Mouse (Mus musculus) heart, embryonic 16.5 days (tissue): ENCODE measurements around the gene C1qtnf9. TPM values are rescaled to one million over a fixed set of nuclear protein-coding genes. Genes with fewer than 3 reads are reported as not detected.

Experiments used
- ATAC-seq: fragments of 200-750 bp; cut with Nextera tagmentation; replicated peaks from 2 replicates; pipeline ENCODE4 v1.8.0; 2017; ENCODE audit warnings: moderate number of reproducible peaks; ENCODE audit not compliant: insufficient read depth, low FRiP score; ENCODE audit errors: extremely low read depth
- H3K27ac ChIP-seq: fragments of 300-500 bp; sonication (generic); 2 replicates; pipeline ENCODE4 v1.5.1; 2014; ENCODE audit warnings: mild to moderate bottlenecking, low read length, control low read depth, moderate library complexity
- H3K27me3 ChIP-seq: fragments of 300-500 bp; sonication (generic); 2 replicates; pipeline ENCODE4 v1.6.1; 2014; ENCODE audit warnings: low read length, mixed read lengths; ENCODE audit not compliant: control insufficient read depth, insufficient read depth
- H3K36me3 ChIP-seq: fragments of 300-500 bp; sonication (generic); 2 replicates; pipeline ENCODE4 v1.6.1; 2014; ENCODE audit not compliant: control insufficient read depth, insufficient read depth
- H3K4me1 ChIP-seq: fragments of 300-500 bp; sonication (generic); 2 replicates; pipeline ENCODE4 v1.6.1; 2014; ENCODE audit warnings: low read length, mixed read lengths; ENCODE audit not compliant: control insufficient read depth, insufficient read depth
- H3K4me2 ChIP-seq: fragments of 300-500 bp; sonication (generic); 2 replicates; pipeline ENCODE4 v1.6.1; 2014; ENCODE audit warnings: low read depth, mild to moderate bottlenecking, control low read depth, low read length
- H3K4me3 ChIP-seq: fragments of 300-500 bp; sonication (generic); 2 replicates; pipeline ENCODE4 v1.5.1; 2014; ENCODE audit warnings: mild to moderate bottlenecking, control low read depth, low read length
- H3K9ac ChIP-seq: fragments of 300-500 bp; sonication (generic); 2 replicates; pipeline ENCODE4 v1.6.1; 2014; ENCODE audit warnings: low read length, control low read depth
- H3K9me3 ChIP-seq: fragments of 300-500 bp; sonication (generic); replicated peaks from 2 replicates; pipeline ENCODE4 v1.6.1; 2016; ENCODE audit warnings: low read length; ENCODE audit not compliant: control insufficient read depth
- WGBS: fragments of 180-500 bp; shearing (Covaris S2); extraction: QIAGEN DNeasy Blood & Tissue Kit; methylation state at CpG from one replicate; pipeline ENCODE4 v1.1.7; 2014; 5-methylcytosine and 5-hydroxymethylcytosine counted together
- polyA plus RNA-seq: library from polyadenylated mRNA; unstranded; fragments of >200 nt; fragmentation: Nextera tagmentation; extraction: Ambion mirVana; gene quantifications from 2 replicates; pipeline ENCODE4 v1.2.1, GENCODE M21; 2015

C1qtnf9 gene
- polyA plus RNA-seq, 1 experiment from 2014 or later, result 4.0 TPM

DNA sequence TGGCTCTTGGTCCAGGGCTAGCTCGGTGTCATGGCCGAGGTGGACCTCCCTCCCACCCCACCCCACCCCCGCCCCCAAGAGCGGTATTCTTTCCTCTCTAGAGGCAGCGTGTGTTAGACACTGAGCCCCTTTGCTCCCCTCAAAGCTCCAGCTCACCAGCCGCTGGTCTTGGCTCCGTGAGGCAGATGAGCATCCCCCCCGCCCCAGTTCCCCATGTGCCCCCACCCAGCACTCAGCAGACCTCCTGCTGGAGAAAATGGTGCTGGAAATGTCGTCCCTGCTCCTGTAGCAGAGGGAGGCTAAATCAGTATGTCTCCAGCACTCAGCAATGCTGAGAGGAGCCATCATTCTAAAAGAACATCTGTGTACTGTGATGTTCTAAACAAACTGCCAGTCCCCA, 24.3 kb upstream of the C1qtnf9 start:
- Histone ChIP-seq H3K4me1 (peaks cover 62% of the 10 kb centered on the region), H3K9me3 (no peaks in the 10 kb centered on the region), H3K27ac (no peak overlapping the region), H3K27me3 (no peaks in the 10 kb centered on the region), H3K36me3 (peaks cover 16% of the 10 kb centered on the region), H3K4me2 (no peak overlapping the region), H3K4me3 (no peak overlapping the region), H3K9ac (no peak overlapping the region)
- 70% methylated on average over 9 of the region's 9 CpGs for WGBS
- ATAC-seq, result no peak

DNA sequence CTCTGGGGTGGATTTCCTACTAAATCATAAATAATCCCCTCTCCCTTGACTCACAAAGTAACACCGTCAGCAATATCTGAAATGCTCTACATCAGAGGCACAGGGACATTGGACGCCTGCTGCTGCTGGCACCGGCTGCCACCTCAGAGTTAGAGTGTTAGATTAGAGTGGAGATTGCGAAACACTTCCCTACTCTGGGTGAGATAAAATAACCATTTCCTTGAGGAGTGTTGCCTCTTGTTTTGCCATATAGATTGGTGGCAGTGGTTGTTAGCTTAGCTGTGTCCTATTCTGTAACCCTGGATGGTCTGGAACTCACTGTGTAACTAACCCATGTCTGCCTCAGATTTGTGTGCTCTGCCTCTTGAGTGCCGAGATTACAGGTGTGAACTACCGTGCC, 22.7 kb upstream of the C1qtnf9 start:
- H3K4me2 ChIP-seq, result no peak overlapping the region
- no peaks in the 10 kb centered on the region for H3K27me3 ChIP-seq
- H3K27ac ChIP-seq, result no peak overlapping the region
- H3K4me3 ChIP-seq, result no peak overlapping the region
- no peak overlapping the region for H3K9ac ChIP-seq
- WGBS, result 51% methylated on average over 6 of the region's 6 CpGs
- H3K9me3 ChIP-seq, result no peaks in the 10 kb centered on the region
- peaks cover 57% of the 10 kb centered on the region for H3K4me1 ChIP-seq
- H3K36me3 ChIP-seq, result peaks cover 21% of the 10 kb centered on the region
- no peak for ATAC-seq

DNA sequence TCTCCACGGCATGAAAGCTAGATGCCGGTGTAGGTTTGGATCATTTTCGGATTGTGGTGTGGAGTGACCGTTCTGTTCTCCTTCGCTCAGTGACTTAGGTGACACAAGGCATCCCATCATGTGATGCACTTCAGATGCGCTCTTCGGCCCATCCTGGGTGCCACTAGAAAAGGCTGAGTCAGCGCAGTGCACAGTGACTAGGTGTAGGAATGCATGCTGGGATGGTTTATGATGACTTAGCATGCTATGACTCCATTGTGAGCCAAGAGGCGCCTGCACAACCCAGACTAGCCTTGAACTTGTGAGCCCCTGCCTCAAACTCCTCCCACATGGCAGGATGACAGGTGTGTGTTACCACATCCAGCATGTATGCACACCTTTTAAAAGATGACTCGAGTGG, 21.8 kb upstream of the C1qtnf9 start:
- Histone ChIP-seq H3K9me3 (no peaks in the 10 kb centered on the region), H3K36me3 (peaks cover 27% of the 10 kb centered on the region), H3K4me3 (no peak overlapping the region), H3K9ac (no peak overlapping the region), H3K27ac (no peak overlapping the region), H3K4me2 (no peak overlapping the region), H3K27me3 (no peaks in the 10 kb centered on the region), H3K4me1 (peaks cover 51% of the 10 kb centered on the region)
- ATAC-seq, result no peak
- WGBS, result 93% methylated on average over 10 of the region's 10 CpGs

DNA sequence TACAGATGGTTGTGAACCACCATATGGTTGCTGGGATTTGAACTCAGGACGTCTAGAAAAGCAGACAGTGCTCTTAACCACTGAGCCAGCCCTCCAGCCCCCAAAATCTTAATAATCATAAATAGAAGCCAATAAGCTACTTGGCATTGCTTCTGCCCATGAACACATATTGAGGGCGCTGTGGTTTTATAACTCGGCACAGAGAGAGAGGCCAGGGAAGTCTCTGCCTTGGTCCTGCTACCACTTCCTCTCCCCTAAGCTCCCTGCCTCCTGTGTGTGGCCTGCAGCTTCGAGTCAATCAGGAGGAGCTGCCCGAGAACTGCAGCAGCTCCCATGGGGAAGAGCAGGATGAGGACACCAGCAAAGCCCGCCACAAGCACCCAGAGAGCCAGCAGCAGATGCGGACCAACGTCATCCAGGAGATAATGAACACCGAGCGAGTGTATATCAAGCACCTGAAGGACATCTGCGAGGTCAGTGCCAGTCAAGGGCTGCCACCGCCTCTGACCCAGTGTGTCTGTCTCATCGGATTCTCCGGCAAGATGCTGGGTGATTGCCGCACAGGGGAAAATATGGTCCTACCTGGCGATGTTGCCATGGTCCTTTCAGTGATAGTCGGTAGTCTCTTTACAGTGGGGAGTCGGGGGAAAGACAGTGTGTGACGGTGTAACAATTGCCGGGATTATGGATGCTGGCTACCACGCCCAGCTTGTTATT, 20.6 kb upstream of the C1qtnf9 start:
- H3K4me1 ChIP-seq, result peaks cover 40% of the 10 kb centered on the region
- no peak overlapping the region for H3K4me3 ChIP-seq
- H3K4me2 ChIP-seq, result no peak overlapping the region
- H3K9ac ChIP-seq, result no peak overlapping the region
- no peak overlapping the region for H3K27ac ChIP-seq
- H3K27me3 ChIP-seq, result no peaks in the 10 kb centered on the region
- H3K9me3 ChIP-seq, result no peaks in the 10 kb centered on the region
- ATAC-seq, result no peak
- H3K36me3 ChIP-seq, result peaks cover 33% of the 10 kb centered on the region
- WGBS, result 82% methylated on average over 21 of the region's 21 CpGs

DNA sequence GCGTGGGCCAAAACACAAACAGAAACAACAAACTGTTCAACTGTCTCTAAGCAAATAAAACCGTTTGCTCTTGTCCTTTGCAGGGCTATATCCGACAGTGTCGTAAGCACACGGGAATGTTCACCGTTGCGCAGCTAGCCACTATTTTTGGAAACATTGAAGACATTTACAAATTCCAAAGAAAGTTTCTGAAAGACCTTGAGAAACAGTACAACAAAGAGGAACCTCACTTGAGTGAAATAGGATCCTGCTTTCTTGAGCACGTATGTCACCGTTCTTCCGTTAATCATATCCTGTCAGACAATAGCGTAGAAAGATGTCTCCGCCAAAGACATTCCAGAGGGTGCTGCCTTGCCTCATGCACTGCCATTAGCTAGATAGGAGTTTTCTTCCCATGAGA, 18.1 kb upstream of the C1qtnf9 start:
- Histone ChIP-seq H3K4me2 (0 out of 2 replicates have a peak overlapping the region, but pooled peaks have one; percentile 3), H3K27ac (peak overlapping the region; percentile 60), H3K27me3 (no peaks in the 10 kb centered on the region), H3K36me3 (peaks cover 51% of the 10 kb centered on the region), H3K9me3 (no peaks in the 10 kb centered on the region), H3K4me3 (no peak overlapping the region), H3K4me1 (peaks cover 17% of the 10 kb centered on the region), H3K9ac (no peak overlapping the region; the same call in 1 of the 2 replicates)
- ATAC-seq, result peak; percentile 52
- 35% methylated on average over 12 of the region's 12 CpGs for WGBS

DNA sequence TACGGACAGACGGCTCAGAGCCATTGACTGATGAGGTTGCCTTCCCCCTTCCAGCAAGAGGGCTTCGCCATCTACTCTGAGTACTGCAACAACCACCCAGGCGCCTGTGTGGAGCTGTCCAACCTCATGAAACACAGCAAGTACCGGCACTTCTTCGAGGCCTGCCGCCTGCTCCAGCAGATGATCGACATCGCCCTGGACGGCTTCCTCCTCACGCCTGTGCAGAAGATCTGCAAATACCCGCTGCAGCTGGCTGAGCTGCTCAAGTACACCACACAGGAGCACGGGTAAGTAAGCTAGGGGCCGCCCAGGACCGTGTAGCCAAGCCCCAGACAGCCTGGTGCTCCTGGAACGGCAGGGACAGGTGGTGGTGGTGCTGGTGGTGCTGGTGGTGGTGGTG, 16.4 kb upstream of the C1qtnf9 start:
- H3K9ac ChIP-seq, result no peak overlapping the region
- H3K4me1 ChIP-seq, result peaks cover 12% of the 10 kb centered on the region
- no peaks in the 10 kb centered on the region for H3K9me3 ChIP-seq
- no peaks in the 10 kb centered on the region for H3K27me3 ChIP-seq
- ATAC-seq, result no peak
- no peak overlapping the region for H3K27ac ChIP-seq
- no peak overlapping the region for H3K4me2 ChIP-seq
- H3K36me3 ChIP-seq, result peaks cover 58% of the 10 kb centered on the region
- H3K4me3 ChIP-seq, result no peak overlapping the region
- WGBS, result 91% methylated on average over 16 of the region's 16 CpGs

DNA sequence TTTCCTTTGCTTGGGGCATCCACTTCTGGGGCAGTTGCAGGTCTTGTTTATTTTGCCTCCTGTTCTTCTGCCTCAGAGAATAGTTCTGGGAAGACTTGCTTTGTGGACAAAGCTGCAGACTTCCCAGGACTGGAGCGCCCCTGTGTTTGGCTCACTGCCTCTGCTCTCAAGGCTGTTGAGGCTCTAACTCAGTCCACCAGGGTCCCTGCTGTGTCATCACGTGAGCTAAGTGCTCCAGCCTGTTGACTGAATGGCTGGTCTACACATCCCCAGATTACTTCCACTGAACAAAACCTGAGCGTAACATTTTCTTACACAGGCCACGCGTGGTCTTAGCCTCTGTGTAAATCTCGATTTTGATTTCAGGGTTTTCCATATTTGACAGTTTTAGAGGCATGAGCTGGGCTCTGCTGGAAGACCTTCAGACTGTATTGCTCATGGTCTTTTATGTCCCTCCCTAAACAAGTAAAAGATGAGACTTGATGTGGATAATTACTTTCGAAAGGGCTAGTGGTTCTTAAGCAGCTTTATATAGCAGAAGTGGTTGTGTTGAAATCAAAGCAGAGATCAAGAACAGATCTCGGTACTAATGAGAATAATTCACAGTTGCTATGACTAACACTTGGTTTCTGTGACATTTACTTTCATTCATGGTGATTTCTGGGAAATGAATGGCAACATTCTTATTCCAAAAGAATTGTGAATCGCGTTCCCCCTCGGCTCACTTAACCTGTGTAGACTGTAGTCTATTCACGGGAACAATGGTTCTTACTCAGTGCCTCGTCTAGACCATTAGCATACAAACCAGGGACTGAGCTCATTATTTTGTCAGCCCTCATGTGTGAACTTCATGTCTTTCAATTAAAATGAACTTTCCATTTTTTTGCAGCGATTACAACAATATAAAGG, 14.8 kb upstream of the C1qtnf9 start:
- H3K9ac ChIP-seq, result no peak overlapping the region
- no peak overlapping the region for H3K4me3 ChIP-seq
- no peak overlapping the region for H3K4me2 ChIP-seq
- no peak overlapping the region for H3K27ac ChIP-seq
- ATAC-seq, result peak; percentile 66; the same call in 1 of the 2 replicates
- no peaks in the 10 kb centered on the region for H3K27me3 ChIP-seq
- 83% methylated on average over 14 of the region's 14 CpGs for WGBS
- peaks cover 12% of the 10 kb centered on the region for H3K4me1 ChIP-seq
- no peaks in the 10 kb centered on the region for H3K9me3 ChIP-seq
- peaks cover 62% of the 10 kb centered on the region for H3K36me3 ChIP-seq

DNA sequence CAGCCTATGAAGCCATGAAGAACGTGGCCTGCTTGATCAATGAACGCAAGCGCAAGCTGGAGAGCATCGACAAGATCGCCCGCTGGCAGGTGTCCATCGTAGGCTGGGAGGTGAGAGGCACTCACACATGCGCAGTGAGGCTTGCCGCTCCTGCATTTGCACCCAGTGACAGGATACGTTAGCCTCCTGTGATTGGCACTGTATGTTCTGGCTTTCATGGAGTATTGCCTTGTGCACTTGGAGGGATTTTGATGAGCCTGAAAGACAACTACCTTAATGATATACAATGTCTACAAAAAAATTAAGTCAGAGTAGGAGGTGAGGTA, 14.2 kb upstream of the C1qtnf9 start:
- H3K4me1 ChIP-seq, result peaks cover 12% of the 10 kb centered on the region
- 97% methylated on average over 10 of the region's 10 CpGs for WGBS
- no peaks in the 10 kb centered on the region for H3K9me3 ChIP-seq
- H3K36me3 ChIP-seq, result peaks cover 64% of the 10 kb centered on the region
- no peaks in the 10 kb centered on the region for H3K27me3 ChIP-seq
- H3K4me2 ChIP-seq, result no peak overlapping the region
- no peak for ATAC-seq
- H3K4me3 ChIP-seq, result no peak overlapping the region
- H3K9ac ChIP-seq, result no peak overlapping the region
- no peak overlapping the region for H3K27ac ChIP-seq

DNA sequence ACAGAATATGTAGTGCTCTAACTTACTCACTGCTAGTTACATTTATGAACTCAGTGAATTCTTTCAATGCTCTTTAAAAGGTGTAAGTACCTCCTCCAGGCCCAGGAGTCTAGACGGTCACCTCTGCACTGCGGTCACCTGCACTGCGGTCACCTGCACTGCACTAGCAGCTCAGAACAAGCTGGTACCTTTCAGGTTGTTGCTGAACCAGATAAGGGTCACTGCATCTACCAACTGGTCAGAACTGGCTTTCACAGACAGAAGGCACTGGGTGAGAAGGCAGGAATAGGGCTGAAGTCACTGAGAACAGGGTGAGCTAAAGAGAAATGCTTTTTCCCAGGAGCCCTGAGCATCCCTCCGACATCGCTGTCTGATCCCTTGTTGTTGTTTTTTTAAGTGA, 13.3 kb upstream of the C1qtnf9 start:
- Histone ChIP-seq H3K36me3 (peaks cover 66% of the 10 kb centered on the region), H3K27ac (no peak overlapping the region), H3K4me2 (no peak overlapping the region), H3K4me3 (no peak overlapping the region), H3K9ac (no peak overlapping the region), H3K4me1 (peaks cover 8% of the 10 kb centered on the region), H3K27me3 (no peaks in the 10 kb centered on the region), H3K9me3 (no peaks in the 10 kb centered on the region)
- WGBS, result 96% methylated on average over 5 of the region's 5 CpGs
- no peak for ATAC-seq
